Mouse (Mus musculus): ENCODE results near the gene 4930415L06Rik.

DNA sequence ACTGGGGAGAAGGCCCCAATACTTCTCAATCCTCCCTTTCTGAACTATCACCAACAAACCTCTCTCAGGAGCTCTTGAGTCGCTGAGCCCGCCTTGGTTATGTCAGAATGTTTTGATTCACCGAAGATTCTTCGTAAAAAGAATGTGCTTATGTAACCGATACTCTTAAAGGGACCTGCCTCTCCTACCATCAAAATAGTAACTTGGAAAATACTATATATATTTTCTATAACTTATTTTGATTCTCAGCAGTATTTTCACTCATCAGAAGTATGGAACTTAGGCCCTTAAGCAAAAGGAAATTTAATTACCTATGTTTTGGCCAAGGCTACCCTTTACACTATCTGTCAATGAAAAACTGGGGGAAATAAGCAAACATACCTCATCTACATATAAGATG, at the start of gene 4930415L06Rik:
- no peak for TF ChIP-seq CTCF (IDR thresholded peaks at IDR 0.05; ENCODE audit: control insufficient read depth, insufficient read depth, insufficient read length)
- TF ChIP-seq MAX (IDR thresholded peaks at IDR 0.05): no peak
